Mouse (Mus musculus) spleen, postnatal 10 days (tissue): ENCODE data around the gene Pomgnt2.

Experiments
- DNase-seq, 2 experiments: peaks; one replicate each; pipeline ENCODE4 v3.0.0; 2021 to 2022; ENCODE audit warnings: low spot score in 2 of 2

Pomgnt2 gene

GRCm38 (mm10) chr9:122012816-122013215, 15.9 kb upstream of the Pomgnt2 start:
- no peak for DNase-seq

GRCm38 (mm10) chr9:122010751-122011150, 13.8 kb upstream of the Pomgnt2 start:
- no peak for DNase-seq

- no peak for DNase-seq
These were observed 12.0 kb upstream of the Pomgnt2 start for GRCm38 (mm10) chr9:122008876-122009275.

- peak in 1 of 2 experiments; percentile 60 for DNase-seq
These were observed 9.7 kb upstream of the Pomgnt2 start for GRCm38 (mm10) chr9:122006609-122007008.

- DNase-seq = no peak
These were observed 9.3 kb upstream of the Pomgnt2 start for GRCm38 (mm10) chr9:122006175-122006574.

- DNase-seq = no peak
These were observed 1.1 kb upstream of the Pomgnt2 start for GRCm38 (mm10) chr9:121997978-121998377.

GRCm38 (mm10) chr9:121995508-121996131, 1.3 kb downstream of the Pomgnt2 start:
- DNase-seq = peak in 1 of 2 experiments; percentile 30

- no peak for DNase-seq
These were observed 1.8 kb downstream of the Pomgnt2 start for GRCm38 (mm10) chr9:121995077-121995476.

- DNase-seq = no peak
These were observed 3.9 kb downstream of the Pomgnt2 start for GRCm38 (mm10) chr9:121993047-121993446.

GRCm38 (mm10) chr9:121991041-121991440, 5.9 kb downstream of the Pomgnt2 start:
- no peak for DNase-seq

- no peak for DNase-seq
These were observed 7.4 kb downstream of the Pomgnt2 start for GRCm38 (mm10) chr9:121989536-121989935.

- no peak for DNase-seq
These were observed 8.0 kb downstream of the Pomgnt2 start for GRCm38 (mm10) chr9:121988910-121989309.

- DNase-seq = peak; percentile 66 to 77
These were observed 12.1 kb downstream of the Pomgnt2 start for GRCm38 (mm10) chr9:121984465-121985461.

GRCm38 (mm10) chr9:121983504-121983903, 13.4 kb downstream of the Pomgnt2 start:
- DNase-seq = peak; percentile 39 to 78

- DNase-seq = no peak
These were observed 14.2 kb downstream of the Pomgnt2 start for GRCm38 (mm10) chr9:121982665-121983064.

GRCm38 (mm10) chr9:121982214-121982613, 14.7 kb downstream of the Pomgnt2 start:
- no peak for DNase-seq

- no peak for DNase-seq
These were observed 15.3 kb downstream of the Pomgnt2 start for GRCm38 (mm10) chr9:121981466-121982105.

- no peak for DNase-seq
These were observed 15.9 kb downstream of the Pomgnt2 start for GRCm38 (mm10) chr9:121981046-121981445.

- DNase-seq = no peak
These were observed 21.6 kb downstream of the Pomgnt2 start for GRCm38 (mm10) chr9:121975321-121975720.

GRCm38 (mm10) chr9:121974141-121974986, 22.5 kb downstream of the Pomgnt2 start:
- no peak for DNase-seq

- DNase-seq = no peak
These were observed 23.7 kb downstream of the Pomgnt2 start for GRCm38 (mm10) chr9:121973207-121973606.
